Mouse (Mus musculus): ENCODE measurements around the gene Dhx16.

Gene Dhx16

GRCm38 (mm10) chr17:35873774-35874519 is 5.7 kb upstream of the Dhx16 start:
- in situ Hi-C loops (cut with MboI; ENCODE audit: low pct_unique_long_range_greater_than_20kb in 1 of 2, low sequenced_read_pairs in 2 of 2, unreplicated experiment in 1 of 2) = loop anchor here in 1 of 2 experiments (5.0 kb wide), 1 partner anchor 47 kb away; no protein-coding TSS in a partner anchor

GRCm38 (mm10) chr17:35874721-35875120 is 4.9 kb upstream of the Dhx16 start:
- in situ Hi-C loops (cut with MboI; ENCODE audit: low pct_unique_long_range_greater_than_20kb in 1 of 2, low sequenced_read_pairs in 2 of 2, unreplicated experiment in 1 of 2) = loop anchor here in 1 of 2 experiments (5.0 kb wide), 1 partner anchor 47 kb away; no protein-coding TSS in a partner anchor

GRCm38 (mm10) chr17:35882924-35883323 is 3.3 kb downstream of the Dhx16 start:
- in situ Hi-C loops (cut with MboI; ENCODE audit: low pct_unique_long_range_greater_than_20kb in 1 of 2, low sequenced_read_pairs in 2 of 2, unreplicated experiment in 1 of 2) = no loop called here

GRCm38 (mm10) chr17:35883777-35884176 is 4.2 kb downstream of the Dhx16 start:
- in situ Hi-C loops (cut with MboI; ENCODE audit: low pct_unique_long_range_greater_than_20kb in 1 of 2, low sequenced_read_pairs in 2 of 2, unreplicated experiment in 1 of 2) = no loop called here

- in situ Hi-C loops (cut with MboI; ENCODE audit: low pct_unique_long_range_greater_than_20kb in 1 of 2, low sequenced_read_pairs in 2 of 2, unreplicated experiment in 1 of 2) = no loop called here
These were observed 8.1 kb downstream of the Dhx16 start for GRCm38 (mm10) chr17:35887725-35888124.

DNA sequence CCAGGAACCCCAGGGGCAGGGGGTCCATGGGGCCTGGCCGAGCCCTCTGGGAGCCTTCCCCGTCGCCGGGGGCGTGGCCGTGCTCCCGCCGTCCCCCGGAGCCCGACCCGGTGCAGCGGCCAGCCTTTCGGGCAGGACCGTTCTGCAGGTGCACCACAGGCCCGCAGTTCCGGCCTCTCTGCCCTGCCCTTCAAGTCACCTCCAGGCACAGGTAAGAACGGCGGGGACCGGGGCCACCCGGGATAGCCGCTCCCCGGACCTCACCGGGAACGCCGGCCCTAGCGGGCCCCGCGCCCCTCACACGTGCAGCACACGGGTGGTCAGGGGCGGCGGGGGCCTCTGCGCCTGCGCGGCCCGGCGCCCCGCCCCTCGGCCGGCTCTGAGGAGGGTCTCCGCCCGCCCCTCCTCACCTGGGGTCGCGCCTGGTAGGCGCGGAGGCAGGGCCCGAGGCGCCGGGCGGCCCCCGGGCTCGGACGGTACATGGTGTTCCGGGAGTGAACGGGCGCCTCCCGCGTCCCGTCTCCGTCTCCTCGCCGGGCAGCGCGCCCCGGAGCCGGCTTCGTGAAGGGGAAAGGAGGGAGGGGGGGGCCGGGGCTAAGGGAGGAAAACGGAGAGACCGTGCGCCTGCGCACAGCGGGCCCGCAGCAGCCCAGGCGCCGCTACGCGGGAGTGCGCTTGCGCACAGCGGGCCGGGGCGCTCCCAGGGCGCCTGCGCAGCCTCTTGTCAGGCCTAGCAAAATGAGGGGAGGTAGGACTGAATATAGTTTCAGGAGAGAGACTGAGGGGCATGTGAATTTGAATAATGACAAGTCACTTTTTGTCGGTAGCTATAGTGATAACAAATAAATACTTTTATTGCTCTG is 17.4 kb downstream of the Dhx16 start, which contains the start of gene 2310061I04Rik:
Gene 2310061I04Rik, minus strand, starts transcription at position 651 of the 863 bp plus-strand sequence.
- in situ Hi-C loops (cut with MboI; ENCODE audit: low pct_unique_long_range_greater_than_20kb in 1 of 2, low sequenced_read_pairs in 2 of 2, unreplicated experiment in 1 of 2) = no loop called here

DNA sequence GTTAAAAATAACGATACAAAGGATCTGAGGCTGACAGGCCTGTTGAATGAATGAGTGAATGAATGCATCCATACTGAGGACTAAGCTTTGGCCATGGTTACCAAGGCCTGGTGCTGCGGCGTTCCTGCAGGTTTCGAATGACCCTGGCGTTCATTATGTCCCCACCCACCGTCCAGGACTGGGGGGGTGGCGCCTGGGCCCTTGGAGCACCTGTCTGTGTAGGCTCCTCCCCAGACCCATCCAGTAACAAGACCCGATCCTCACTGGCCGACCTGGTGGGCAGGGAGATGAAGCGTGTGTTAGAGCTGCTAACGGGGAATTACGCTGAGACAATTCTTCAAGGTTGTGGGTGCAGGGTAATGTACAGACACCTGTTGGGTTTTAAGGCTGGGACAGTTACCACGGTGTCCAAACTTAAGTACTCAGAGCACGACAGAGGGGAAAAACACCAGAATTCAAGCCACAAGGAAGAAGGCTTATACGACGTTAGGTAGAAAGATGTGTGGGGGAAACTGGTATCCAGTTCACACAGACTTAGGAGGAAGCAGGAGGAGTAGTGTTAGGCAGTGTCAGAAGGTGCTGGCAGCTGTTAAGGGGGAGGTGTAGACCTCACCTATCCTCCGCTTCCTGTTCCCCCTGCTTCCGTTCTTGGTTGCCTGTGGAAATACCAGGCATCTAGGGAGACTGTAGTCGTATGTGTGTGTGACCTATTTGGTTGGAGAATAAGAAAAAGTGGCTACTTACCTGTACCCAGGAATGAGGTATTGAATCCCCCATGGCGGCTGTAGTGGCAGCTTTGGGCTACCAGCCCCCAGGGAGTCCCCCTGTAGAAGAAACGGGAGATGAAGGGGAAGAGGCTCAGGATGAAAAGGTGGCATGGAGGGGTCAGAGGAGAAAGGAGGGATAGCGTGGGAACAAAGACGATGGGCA is 18.3 kb downstream of the Dhx16 start:
- in situ Hi-C loops (cut with MboI; ENCODE audit: low pct_unique_long_range_greater_than_20kb in 1 of 2, low sequenced_read_pairs in 2 of 2, unreplicated experiment in 1 of 2) = no loop called here

- in situ Hi-C loops (cut with MboI; ENCODE audit: low pct_unique_long_range_greater_than_20kb in 1 of 2, low sequenced_read_pairs in 2 of 2, unreplicated experiment in 1 of 2) = no loop called here
These were observed 21.0 kb downstream of the Dhx16 start for GRCm38 (mm10) chr17:35900636-35901035.

- in situ Hi-C loops (cut with MboI; ENCODE audit: low pct_unique_long_range_greater_than_20kb in 1 of 2, low sequenced_read_pairs in 2 of 2, unreplicated experiment in 1 of 2) = no loop called here
These were observed 23.8 kb downstream of the Dhx16 start for GRCm38 (mm10) chr17:35903343-35903991.

DNA sequence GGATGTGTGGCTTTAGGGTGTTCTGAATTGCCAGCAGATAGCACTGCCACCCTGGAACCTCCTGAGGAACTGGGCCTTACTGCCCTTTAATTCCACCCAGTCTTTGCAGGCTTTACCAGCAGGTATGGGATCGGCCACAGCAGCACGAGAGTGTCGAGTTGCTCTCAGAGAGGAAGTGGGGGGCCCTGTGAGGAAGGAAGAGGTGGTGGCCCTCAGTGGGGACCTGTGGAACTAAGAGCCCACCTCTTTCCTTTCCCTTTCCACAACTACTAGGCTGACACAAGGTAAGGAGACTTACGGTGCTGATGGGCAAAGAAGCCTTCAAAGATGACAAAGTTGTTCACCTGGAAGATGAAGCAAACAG is 24.4 kb downstream of the Dhx16 start:
- in situ Hi-C loops (cut with MboI; ENCODE audit: low pct_unique_long_range_greater_than_20kb in 1 of 2, low sequenced_read_pairs in 2 of 2, unreplicated experiment in 1 of 2) = no loop called here

DNA sequence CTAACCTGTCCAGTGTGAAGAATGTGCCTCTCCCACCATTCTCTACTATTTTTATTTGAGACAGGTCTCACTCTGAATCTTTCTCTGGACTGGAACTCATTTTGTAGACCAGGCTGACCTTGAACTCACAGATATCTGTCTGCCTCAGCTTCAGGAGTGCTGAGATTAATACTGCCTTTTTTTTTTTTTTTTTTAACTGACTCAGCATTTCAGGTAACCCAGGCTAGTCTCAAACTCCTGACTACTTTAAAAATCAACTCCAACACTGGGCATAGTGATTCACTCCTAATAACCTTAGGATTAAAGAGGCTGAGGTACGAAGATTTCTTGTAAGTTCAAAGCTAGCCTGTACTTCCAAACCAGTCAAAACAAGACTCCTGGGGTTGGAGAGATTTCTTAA is 26.0 kb downstream of the Dhx16 start:
- in situ Hi-C loops (cut with MboI; ENCODE audit: low pct_unique_long_range_greater_than_20kb in 1 of 2, low sequenced_read_pairs in 2 of 2, unreplicated experiment in 1 of 2) = no loop called here

- in situ Hi-C loops (cut with MboI; ENCODE audit: low pct_unique_long_range_greater_than_20kb in 1 of 2, low sequenced_read_pairs in 2 of 2, unreplicated experiment in 1 of 2) = no loop called here
These were observed 28.0 kb downstream of the Dhx16 start for GRCm38 (mm10) chr17:35907609-35908008.

DNA sequence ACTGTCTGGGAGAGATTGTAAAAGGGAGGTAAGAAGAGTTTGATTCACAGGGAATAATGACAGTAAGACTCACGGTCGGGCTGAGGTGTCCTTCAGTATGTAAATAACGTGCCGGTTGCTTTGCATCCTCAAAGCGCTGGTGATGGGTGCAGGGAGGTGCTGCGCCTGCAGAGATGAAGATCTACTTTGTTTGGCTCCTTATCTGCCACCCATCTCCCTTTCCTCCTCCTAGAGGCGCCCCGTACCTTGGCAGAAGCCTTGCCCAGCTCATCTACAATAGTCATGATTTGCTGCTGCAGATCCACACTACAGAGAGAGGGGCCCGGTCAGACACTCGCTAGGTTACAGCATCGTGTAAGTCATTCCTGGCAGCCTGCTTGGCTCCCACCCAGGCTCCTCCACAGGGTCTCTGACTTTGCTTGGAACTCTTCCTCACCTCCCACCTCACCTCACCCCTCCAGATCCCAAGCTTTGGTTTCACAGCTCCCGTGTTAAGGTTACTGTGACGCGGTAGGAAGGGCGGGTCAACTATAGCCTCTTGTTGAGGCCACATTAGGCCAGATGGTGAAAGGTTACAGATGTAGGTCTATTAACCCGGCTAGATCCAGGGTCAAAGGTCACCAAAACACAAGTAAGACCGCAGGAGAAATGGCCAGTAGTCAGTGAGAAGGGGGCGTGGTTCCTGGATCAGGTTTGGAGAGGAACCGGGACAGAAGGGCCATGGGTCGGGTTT is 29.7 kb downstream of the Dhx16 start:
- in situ Hi-C loops (cut with MboI; ENCODE audit: low pct_unique_long_range_greater_than_20kb in 1 of 2, low sequenced_read_pairs in 2 of 2, unreplicated experiment in 1 of 2) = no loop called here

DNA sequence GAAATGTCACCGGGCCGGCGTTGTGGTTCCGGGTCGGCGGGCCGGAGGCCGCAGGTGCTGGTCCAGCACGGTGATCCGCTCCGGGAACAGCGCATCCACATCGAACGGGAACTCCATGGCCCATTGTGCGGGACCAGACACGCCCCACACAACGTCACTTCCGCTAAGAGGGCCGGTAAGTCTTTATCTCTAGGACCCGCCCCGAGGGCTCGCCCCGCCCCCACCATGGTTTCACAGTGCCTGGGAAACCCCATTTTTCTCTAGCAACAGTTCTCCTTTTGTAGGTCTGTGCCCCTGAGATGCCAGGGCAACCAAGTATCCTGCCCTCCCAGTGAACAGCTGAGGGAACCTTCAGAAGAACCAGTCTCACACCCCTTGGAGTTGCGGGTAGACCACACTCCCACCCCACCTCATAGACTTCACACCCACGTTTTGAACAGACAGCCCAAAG is 30.3 kb downstream of the Dhx16 start, which contains the start of gene Atat1:
Gene Atat1, minus strand, starts transcription at position 157 of the 451 bp plus-strand sequence.
- in situ Hi-C loops (cut with MboI; ENCODE audit: low pct_unique_long_range_greater_than_20kb in 1 of 2, low sequenced_read_pairs in 2 of 2, unreplicated experiment in 1 of 2) = no loop called here

DNA sequence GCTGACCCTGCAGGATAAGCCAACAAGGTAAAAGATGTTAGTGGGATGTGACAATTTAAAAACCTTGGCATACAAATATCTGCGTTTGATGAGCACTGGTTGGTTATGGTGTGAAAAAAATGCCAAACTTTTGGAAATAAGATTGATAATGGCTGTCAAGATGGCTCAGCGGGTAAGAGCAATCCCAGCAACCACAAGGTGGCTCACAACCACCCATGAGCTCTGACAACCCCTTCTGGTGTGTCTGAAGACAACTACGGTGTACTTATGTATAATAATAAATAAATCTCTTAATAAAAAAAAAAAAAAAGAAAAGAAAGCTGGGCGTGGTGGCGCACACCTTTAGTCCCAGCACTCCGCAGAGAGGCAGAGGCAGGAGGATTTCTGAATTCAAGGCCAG is 35.4 kb downstream of the Dhx16 start:
- in situ Hi-C loops (cut with MboI; ENCODE audit: low pct_unique_long_range_greater_than_20kb in 1 of 2, low sequenced_read_pairs in 2 of 2, unreplicated experiment in 1 of 2) = no loop called here

DNA sequence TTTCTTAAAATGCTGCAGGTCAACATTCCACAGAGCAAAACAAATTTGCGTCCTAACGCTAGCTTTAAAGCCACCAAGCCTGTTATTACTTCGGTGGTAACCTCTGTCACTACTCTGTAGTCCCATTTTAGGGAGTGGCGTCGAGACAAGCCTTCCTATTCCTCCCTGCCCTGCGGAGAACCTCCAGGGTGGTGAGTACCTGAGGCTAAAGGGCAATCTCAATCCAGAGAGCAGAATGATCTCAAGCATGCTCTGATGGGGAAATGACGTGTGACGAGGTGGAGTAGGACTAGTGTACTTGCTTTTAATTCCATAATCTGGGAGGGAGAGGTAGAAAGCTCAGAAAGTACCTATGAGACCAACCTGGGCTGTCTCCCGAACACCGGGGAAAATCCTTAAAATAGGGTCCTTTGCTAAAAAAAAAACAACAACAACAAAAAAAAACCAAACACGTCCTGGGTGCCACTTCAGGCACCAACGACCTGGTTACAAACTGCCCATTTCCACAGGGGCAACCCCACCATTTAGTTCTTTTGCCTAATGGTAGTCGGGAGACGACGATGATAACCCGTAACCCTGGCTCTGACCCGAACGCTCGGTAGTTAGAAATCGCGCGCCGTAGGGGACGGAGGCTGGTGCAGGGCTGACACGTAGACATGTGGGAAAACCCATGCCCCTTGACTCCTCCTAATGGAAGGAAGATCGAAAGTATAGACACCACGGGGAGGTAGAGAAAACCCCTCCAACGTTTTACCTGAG is 36.1 kb downstream of the Dhx16 start:
- in situ Hi-C loops (cut with MboI; ENCODE audit: low pct_unique_long_range_greater_than_20kb in 1 of 2, low sequenced_read_pairs in 2 of 2, unreplicated experiment in 1 of 2) = no loop called here

Measured in mouse embryonic stem cell (cell line).